Mouse (Mus musculus) G1E (cell line): ENCODE results near the gene Gsx1.

Experiments
- CTCF ChIP-seq: IDR thresholded peaks from 2 replicates; pipeline ENCODE4 v1.5.1; 2012; ENCODE audit warnings: low read depth, low read length, inconsistent platforms, mixed read lengths
- GATA1 ChIP-seq: IDR thresholded peaks from 2 replicates; pipeline ENCODE4 v1.6.1; 2012; ENCODE audit warnings: borderline replicate concordance, low read length, inconsistent platforms, mixed read lengths

- TF ChIP-seq CTCF (no peak), GATA1 (no peak)
Observed at GRCm38 (mm10) chr5:147207852-147208251, 19.4 kb downstream of the Gsx1 start.
